Mouse (Mus musculus): ENCODE measurements around the gene Txndc12. TPM values are rescaled to one million over a fixed set of nuclear protein-coding genes. Genes with fewer than 3 reads are reported as not detected.

The Txndc12 gene
- polyA plus RNA-seq, 1 experiment, result 46.4 TPM

DNA sequence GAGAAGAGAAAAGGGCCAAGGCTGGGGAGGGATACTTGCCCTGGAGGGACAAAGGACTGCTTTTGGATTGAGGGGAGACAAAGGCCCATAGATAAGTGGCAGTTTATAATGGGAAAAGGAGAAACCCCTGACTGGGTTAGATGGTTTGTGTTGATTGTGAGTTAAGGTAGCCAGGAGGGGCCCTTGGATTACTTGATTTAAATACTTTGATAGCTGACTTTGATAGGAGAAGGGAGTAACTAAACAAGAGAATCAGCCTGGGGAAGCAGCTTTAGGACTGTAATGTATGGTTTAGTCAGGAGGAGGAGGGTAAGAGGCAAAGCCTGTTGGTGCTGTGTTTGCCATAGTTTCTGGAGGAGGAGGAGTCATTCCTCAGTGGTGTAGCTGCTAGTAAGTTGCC is 8.9 kb downstream of the Txndc12 start:
- H3K4me3 ChIP-seq, result no peak overlapping the region
- H3K4me2 ChIP-seq (ENCODE audit: low read depth), result no peak overlapping the region
- TF ChIP-seq REST (IDR thresholded peaks at IDR 0.05; ENCODE audit: insufficient read depth, insufficient read length), result no peak
- H3K27me3 ChIP-seq (ENCODE audit: control insufficient read depth, insufficient read depth, insufficient read length), result no peaks in the 10 kb centered on the region
- peaks cover 35% of the 10 kb centered on the region for H3K79me2 ChIP-seq (ENCODE audit: control insufficient read depth, insufficient read depth)
- no peak overlapping the region for H3ac ChIP-seq (ENCODE audit: control insufficient read depth, insufficient read length)
- no peaks in the 10 kb centered on the region for H3K36me3 ChIP-seq (ENCODE audit: control insufficient read depth, insufficient read depth)

- H3K4me2 ChIP-seq (ENCODE audit: low read depth), result no peak overlapping the region
- no peaks in the 10 kb centered on the region for H3K27me3 ChIP-seq (ENCODE audit: control insufficient read depth, insufficient read depth, insufficient read length)
- H3K36me3 ChIP-seq (ENCODE audit: control insufficient read depth, insufficient read depth), result no peaks in the 10 kb centered on the region
- peaks cover 37% of the 10 kb centered on the region for H3K79me2 ChIP-seq (ENCODE audit: control insufficient read depth, insufficient read depth)
- no peak overlapping the region for H3K4me3 ChIP-seq
- no peak overlapping the region for H3ac ChIP-seq (ENCODE audit: control insufficient read depth, insufficient read length)
- TF ChIP-seq TCF3 (IDR thresholded peaks at IDR 0.05; ENCODE audit: insufficient read length, low read depth) (no peak), TCF12 (IDR thresholded peaks at IDR 0.05; ENCODE audit: insufficient read depth, poor library complexity, severe bottlenecking) (no peak), SRF (IDR thresholded peaks at IDR 0.05; ENCODE audit: control insufficient read depth, insufficient read length, low read depth) (no peak), MYOD1 (IDR thresholded peaks at IDR 0.05; ENCODE audit: control insufficient read depth in 1 of 3, insufficient read length in 2 of 3, low read depth in 2 of 3) (no peak), MYOG (IDR thresholded peaks at IDR 0.05; ENCODE audit: control insufficient read depth in 1 of 3, insufficient read depth in 1 of 3, insufficient read length in 2 of 3, low read depth in 2 of 3) (no peak), POLR2A (IDR thresholded peaks at IDR 0.05; ENCODE audit: insufficient read length, low read depth) (no peak), USF1 (IDR thresholded peaks at IDR 0.05; ENCODE audit: low read depth) (no peak), CEBPB (IDR thresholded peaks at IDR 0.05; ENCODE audit: insufficient read depth, poor library complexity, severe bottlenecking) (no peak), E2F4 (IDR thresholded peaks at IDR 0.05; ENCODE audit: insufficient read depth) (no peak), POLR2AphosphoS2 (IDR thresholded peaks at IDR 0.05; ENCODE audit: insufficient read length, low read depth) (no peak), MAX (IDR thresholded peaks at IDR 0.05; ENCODE audit: low read depth) (no peak), REST (IDR thresholded peaks at IDR 0.05; ENCODE audit: insufficient read depth, insufficient read length) (no peak)
These were observed 11.6 kb downstream of the Txndc12 start for GRCm38 (mm10) chr4:108845824-108846569.

DNA sequence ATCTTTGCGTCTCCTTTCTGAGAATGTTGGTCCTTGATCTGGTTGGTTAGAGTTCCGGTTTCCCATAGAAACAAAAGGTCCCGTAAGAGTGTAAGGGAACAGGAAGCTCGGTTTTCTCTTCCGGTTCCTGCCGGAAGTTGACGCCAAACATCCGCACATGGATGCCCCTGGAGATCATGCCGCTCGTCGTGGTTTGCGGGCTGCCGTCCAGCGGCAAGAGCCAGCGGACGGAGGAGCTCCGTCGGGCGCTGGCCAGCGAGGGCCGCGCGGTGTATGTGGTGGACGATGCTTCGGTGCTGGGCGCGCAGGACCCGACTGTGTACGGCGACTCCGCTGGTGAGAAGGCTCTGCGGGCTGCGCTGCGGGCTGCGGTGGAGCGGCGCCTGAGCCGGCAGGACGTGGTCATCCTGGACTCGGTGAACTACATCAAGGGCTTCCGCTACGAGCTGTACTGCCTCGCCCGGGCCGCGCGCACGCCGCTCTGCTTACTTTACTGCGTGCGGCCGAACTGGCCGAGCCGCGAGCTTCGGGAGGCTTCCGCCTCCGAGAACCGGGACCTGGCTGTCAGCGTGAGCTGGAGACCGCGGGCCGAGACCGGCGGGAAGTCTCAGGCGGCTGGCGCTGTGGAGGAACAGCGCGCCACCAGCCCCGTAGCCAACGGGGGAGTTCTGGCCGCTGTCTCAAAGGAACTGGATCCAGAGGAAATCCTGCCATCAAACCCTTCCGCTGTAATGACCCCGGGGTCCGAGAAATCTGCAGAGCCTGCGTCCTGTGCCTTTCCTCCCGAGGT is 13.5 kb downstream of the Txndc12 start, which contains the start of gene Kti12:
Gene Kti12 (plus strand): TSS at position 71 of the 790 bp plus-strand sequence.
- Histone ChIP-seq H3K79me2 (ENCODE audit: control insufficient read depth, insufficient read depth) (peaks cover 21% of the 10 kb centered on the region), H3K4me2 (ENCODE audit: low read depth) (peak within 1 kb of the TSS; percentile 94), H3ac (ENCODE audit: control insufficient read depth, insufficient read length) (peak within 1 kb of the TSS; percentile 72), H3K36me3 (ENCODE audit: control insufficient read depth, insufficient read depth) (no peaks in the 10 kb centered on the region), H3K27me3 (ENCODE audit: control insufficient read depth, insufficient read depth, insufficient read length) (no peaks in the 10 kb centered on the region), H3K4me3 (peak within 1 kb of the TSS; percentile 47)
- TF ChIP-seq TCF12 (IDR thresholded peaks at IDR 0.05; ENCODE audit: insufficient read depth, poor library complexity, severe bottlenecking) (no peak), POLR2A (IDR thresholded peaks at IDR 0.05; ENCODE audit: insufficient read length, low read depth) (peak; percentile 87), REST (IDR thresholded peaks at IDR 0.05; ENCODE audit: insufficient read depth, insufficient read length) (peak; percentile 1), CEBPB (IDR thresholded peaks at IDR 0.05; ENCODE audit: insufficient read depth, poor library complexity, severe bottlenecking) (no peak), SRF (IDR thresholded peaks at IDR 0.05; ENCODE audit: control insufficient read depth, insufficient read length, low read depth) (peak; percentile 62), E2F4 (IDR thresholded peaks at IDR 0.05; ENCODE audit: insufficient read depth) (no peak), POLR2AphosphoS2 (IDR thresholded peaks at IDR 0.05; ENCODE audit: insufficient read length, low read depth) (peak; percentile 92), USF1 (IDR thresholded peaks at IDR 0.05; ENCODE audit: low read depth) (no peak), MYOD1 (IDR thresholded peaks at IDR 0.05; ENCODE audit: control insufficient read depth in 1 of 3, insufficient read length in 2 of 3, low read depth in 2 of 3) (peak in 1 of 3 experiments; percentile 26), TCF3 (IDR thresholded peaks at IDR 0.05; ENCODE audit: insufficient read length, low read depth) (no peak), MYOG (IDR thresholded peaks at IDR 0.05; ENCODE audit: control insufficient read depth in 1 of 3, insufficient read depth in 1 of 3, insufficient read length in 2 of 3, low read depth in 2 of 3) (no peak), MAX (IDR thresholded peaks at IDR 0.05; ENCODE audit: low read depth) (peak; percentile 91)

- Histone ChIP-seq H3K36me3 (ENCODE audit: control insufficient read depth, insufficient read depth) (no peaks in the 10 kb centered on the region), H3ac (ENCODE audit: control insufficient read depth, insufficient read length) (peak within 1 kb of the TSS; percentile 72)
- TF ChIP-seq POLR2AphosphoS2 (IDR thresholded peaks at IDR 0.05; ENCODE audit: insufficient read length, low read depth) (no peak), POLR2A (IDR thresholded peaks at IDR 0.05; ENCODE audit: insufficient read length, low read depth) (no peak), E2F4 (IDR thresholded peaks at IDR 0.05; ENCODE audit: insufficient read depth) (no peak), TCF3 (IDR thresholded peaks at IDR 0.05; ENCODE audit: insufficient read length, low read depth) (no peak), MYOG (IDR thresholded peaks at IDR 0.05; ENCODE audit: control insufficient read depth in 1 of 3, insufficient read depth in 1 of 3, insufficient read length in 2 of 3, low read depth in 2 of 3) (no peak), MYOD1 (IDR thresholded peaks at IDR 0.05; ENCODE audit: control insufficient read depth in 1 of 3, insufficient read length in 2 of 3, low read depth in 2 of 3) (no peak), CEBPB (IDR thresholded peaks at IDR 0.05; ENCODE audit: insufficient read depth, poor library complexity, severe bottlenecking) (no peak), TCF12 (IDR thresholded peaks at IDR 0.05; ENCODE audit: insufficient read depth, poor library complexity, severe bottlenecking) (no peak), USF1 (IDR thresholded peaks at IDR 0.05; ENCODE audit: low read depth) (no peak), SRF (IDR thresholded peaks at IDR 0.05; ENCODE audit: control insufficient read depth, insufficient read length, low read depth) (no peak), MAX (IDR thresholded peaks at IDR 0.05; ENCODE audit: low read depth) (no peak), REST (IDR thresholded peaks at IDR 0.05; ENCODE audit: insufficient read depth, insufficient read length) (no peak)
These were observed 14.1 kb downstream of the Txndc12 start, which contains the start of gene A730015C16Rik for GRCm38 (mm10) chr4:108848505-108848848. A730015C16Rik (minus strand) TSS chr4:108848619.

More at GRCm38 (mm10) chr4:108848505-108848848, 14.1 kb downstream of the Txndc12 start, which contains the start of gene A730015C16Rik:
- H3K27me3 ChIP-seq (ENCODE audit: control insufficient read depth, insufficient read depth, insufficient read length), result no peaks in the 10 kb centered on the region
- H3K4me2 ChIP-seq (ENCODE audit: low read depth), result peak within 1 kb of the TSS; percentile 94
- peaks cover 16% of the 10 kb centered on the region for H3K79me2 ChIP-seq (ENCODE audit: control insufficient read depth, insufficient read depth)
- peak within 1 kb of the TSS; percentile 47 for H3K4me3 ChIP-seq

Measured in myocyte (in vitro differentiated cells).